Mouse (Mus musculus) c-Kit-negative CD71-positive TER-119-positive erythroid progenitor cells, embryonic 14.5 days (primary cell): Measurements from ENCODE around the gene Olfr1248.
"Not testable (repeated sequence)": the region's sequence is repeated elsewhere in the genome, so short reads cannot be mapped to it uniquely, and the experiment has no call there.

ENCODE experiments used
- DNase-seq: peaks from one replicate; pipeline ENCODE4 v3.0.0-alpha.2; 2013; ENCODE audit warnings: low read depth, low spot score

Olfr1248 gene

GRCm38 (mm10) chr2:89618145-89618544 is at the start of gene Olfr1248:
TSS of gene Olfr1248 (minus strand) at chr2:89618245.
- DNase-seq, result not testable (repeated sequence)

- DNase-seq, result no peak
These were observed 43.3 kb upstream of the Olfr1248 start, which contains the start of gene Olfr1250 for GRCm38 (mm10) chr2:89661367-89661766. TSS of gene Olfr1250 (minus strand) at chr2:89661467.

GRCm38 (mm10) chr2:89634883-89635282 is 16.8 kb upstream of the Olfr1248 start, which contains the start of gene Olfr1249:
TSS of gene Olfr1249 (minus strand) at chr2:89634983.
- no peak for DNase-seq

- no peak for DNase-seq
These were observed 4.0 kb downstream of the Olfr1248 start, which contains the start of gene Olfr1247 for GRCm38 (mm10) chr2:89614030-89614429. TSS of gene Olfr1247 (minus strand) at chr2:89614130.

GRCm38 (mm10) chr2:89593057-89593456 is 25.0 kb downstream of the Olfr1248 start, which contains the start of gene Olfr1246:
TSS of gene Olfr1246 (minus strand) at chr2:89593157.
- DNase-seq, result no peak

- DNase-seq, result no peak
These were observed 39.7 kb downstream of the Olfr1248 start, which contains the start of gene Olfr1245 for GRCm38 (mm10) chr2:89578347-89578746. TSS of gene Olfr1245 (minus strand) at chr2:89578447.
